Mouse (Mus musculus): ENCODE measurements around the gene Cdhr3.

Gene Cdhr3

GRCm38 (mm10) chr12:33092775-33093174 lies at the start of gene Cdhr3:
Gene Cdhr3 (minus strand): TSS chr12:33092875.
- DNase-seq, result no peak

GRCm38 (mm10) chr12:33139083-33139482 lies 46.4 kb upstream of the Cdhr3 start:
- no peak for DNase-seq

- no peak for DNase-seq
Observed at GRCm38 (mm10) chr12:33137857-33138256, 45.2 kb upstream of the Cdhr3 start.

GRCm38 (mm10) chr12:33131796-33132195 lies 39.1 kb upstream of the Cdhr3 start:
- no peak for DNase-seq

- no peak for DNase-seq
Observed at GRCm38 (mm10) chr12:33130401-33130800, 37.7 kb upstream of the Cdhr3 start.

- DNase-seq, result no peak
Observed at GRCm38 (mm10) chr12:33129410-33129809, 36.7 kb upstream of the Cdhr3 start.

GRCm38 (mm10) chr12:33128702-33129101 lies 36.0 kb upstream of the Cdhr3 start:
- no peak for DNase-seq

GRCm38 (mm10) chr12:33128121-33128520 lies 35.4 kb upstream of the Cdhr3 start:
- no peak for DNase-seq

GRCm38 (mm10) chr12:33126243-33126642 lies 33.6 kb upstream of the Cdhr3 start:
- no peak for DNase-seq

GRCm38 (mm10) chr12:33125594-33126227 lies 33.0 kb upstream of the Cdhr3 start:
- no peak for DNase-seq

GRCm38 (mm10) chr12:33118624-33119301 lies 26.1 kb upstream of the Cdhr3 start:
- no peak for DNase-seq

- DNase-seq, result peak in 1 of 2 experiments; percentile 7
Observed at GRCm38 (mm10) chr12:33110894-33111471, 18.3 kb upstream of the Cdhr3 start.

GRCm38 (mm10) chr12:33109531-33109930 lies 16.9 kb upstream of the Cdhr3 start:
- no peak for DNase-seq

- no peak for DNase-seq
Observed at GRCm38 (mm10) chr12:33106438-33107167, 13.9 kb upstream of the Cdhr3 start.

- DNase-seq, result no peak
Observed at GRCm38 (mm10) chr12:33105724-33106123, 13.0 kb upstream of the Cdhr3 start.

GRCm38 (mm10) chr12:33102342-33103115 lies 9.9 kb upstream of the Cdhr3 start:
- no peak for DNase-seq

- DNase-seq, result no peak
Observed at GRCm38 (mm10) chr12:33101627-33102026, 9.0 kb upstream of the Cdhr3 start.

- DNase-seq, result no peak
Observed at GRCm38 (mm10) chr12:33096017-33096416, 3.3 kb upstream of the Cdhr3 start.

- DNase-seq, result no peak
Observed at GRCm38 (mm10) chr12:33092196-33092595, 479 bp downstream of the Cdhr3 start.

GRCm38 (mm10) chr12:33086151-33086550 lies 6.5 kb downstream of the Cdhr3 start:
- DNase-seq, result no peak

GRCm38 (mm10) chr12:33084683-33085082 lies 8.0 kb downstream of the Cdhr3 start:
- no peak for DNase-seq

GRCm38 (mm10) chr12:33083362-33083761 lies 9.3 kb downstream of the Cdhr3 start:
- no peak for DNase-seq

- no peak for DNase-seq
Observed at GRCm38 (mm10) chr12:33076309-33076708, 16.4 kb downstream of the Cdhr3 start.
